Mouse (Mus musculus) intestine, embryonic 16.5 days (tissue): ENCODE results near the gene Spata31d1b. TPM values are rescaled to one million over a fixed set of nuclear protein-coding genes. Genes with fewer than 3 reads are reported as not detected.
"Not testable (repeated sequence)": the region's sequence is repeated elsewhere in the genome, so short reads cannot be mapped to it uniquely, and the experiment has no call there.

Experiments
- ATAC-seq: fragments of 200-750 bp; cut with Nextera tagmentation; 2 replicates; pipeline ENCODE4 v1.8.0; 2017; ENCODE audit warnings: moderate TSS enrichment, moderate library complexity
- H3K27ac ChIP-seq: fragments of 300-500 bp; sonication (generic); 2 replicates; pipeline ENCODE4 v1.5.1; 2014; ENCODE audit warnings: mild to moderate bottlenecking, low read length
- H3K27me3 ChIP-seq: fragments of 300-500 bp; sonication (generic); replicated peaks from 2 replicates; pipeline ENCODE4 v1.6.1; 2014; ENCODE audit warnings: low read length, control low read depth, mixed read lengths; ENCODE audit not compliant: control insufficient read depth, insufficient read depth
- H3K36me3 ChIP-seq: fragments of 300-500 bp; sonication (generic); 2 replicates; pipeline ENCODE4 v1.6.1; 2014; ENCODE audit warnings: low read length, control low read depth; ENCODE audit not compliant: control insufficient read depth, insufficient read depth
- H3K4me1 ChIP-seq: fragments of 300-500 bp; sonication (generic); 2 replicates; pipeline ENCODE4 v1.6.1; 2014; ENCODE audit warnings: low read length, control low read depth, mixed read lengths; ENCODE audit not compliant: control insufficient read depth, insufficient read depth
- H3K4me2 ChIP-seq: fragments of 300-500 bp; sonication (generic); 2 replicates; pipeline ENCODE4 v1.6.1; 2014; ENCODE audit warnings: low read depth, low read length, control low read depth
- H3K4me3 ChIP-seq: fragments of 300-500 bp; sonication (generic); 2 replicates; pipeline ENCODE4 v1.5.1; 2014; ENCODE audit warnings: mild to moderate bottlenecking, low read length
- H3K9ac ChIP-seq: fragments of 300-500 bp; sonication (generic); 2 replicates; pipeline ENCODE4 v1.6.1; 2014; ENCODE audit warnings: low read depth, low read length
- H3K9me3 ChIP-seq: fragments of 300-500 bp; sonication (generic); 2 replicates; pipeline ENCODE4 v1.6.1; 2016; ENCODE audit warnings: low read length, control low read depth; ENCODE audit not compliant: control insufficient read depth
- WGBS: fragments of 180-500 bp; shearing (Covaris S2); extraction: QIAGEN DNeasy Blood & Tissue Kit; methylation state at CpG from one replicate; pipeline ENCODE4 v1.1.7; 2014; 5-methylcytosine and 5-hydroxymethylcytosine counted together
- polyA plus RNA-seq: library from polyadenylated mRNA; unstranded; fragments of >200 nt; fragmentation: Nextera tagmentation; extraction: Ambion mirVana; gene quantifications from 2 replicates; pipeline ENCODE4 v1.2.1, GENCODE M21; 2015

Spata31d1b gene
- polyA plus RNA-seq: not detected in 2 replicates

DNA sequence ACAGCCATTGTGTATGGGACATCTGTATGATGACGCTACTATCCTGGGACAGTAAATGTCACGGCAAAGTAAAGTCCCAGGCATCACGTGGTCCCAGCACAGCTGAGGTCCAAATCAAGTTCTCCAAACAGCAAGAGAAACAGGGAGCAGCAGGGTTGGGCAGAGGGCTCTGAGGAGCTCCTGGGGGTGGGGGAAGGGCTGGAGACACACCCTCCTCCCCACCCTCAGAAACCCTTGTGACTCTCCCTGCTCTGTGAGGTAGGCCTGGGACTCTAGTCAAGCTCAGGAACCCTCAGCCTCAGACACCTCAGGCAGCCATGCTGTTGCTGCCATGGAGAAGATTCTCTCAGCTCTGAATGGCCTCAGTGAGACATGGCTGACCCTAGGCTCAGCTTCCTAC, at the start of gene Spata31d1b:
Gene Spata31d1b, plus strand, starts transcription at position 301 of the 400 bp plus-strand sequence.
- ATAC-seq, H3K4me2 ChIP-seq, H3K4me3 ChIP-seq: not testable (repeated sequence)

GRCm38 (mm10) chr13:59663939-59664712, 48.0 kb upstream of the Spata31d1b start:
- no peak overlapping the region for H3K4me3 ChIP-seq
- no peaks in the 10 kb centered on the region for H3K27me3 ChIP-seq
- WGBS: 86% methylated on average over 19 of the region's 19 CpGs
- no peak overlapping the region for H3K27ac ChIP-seq
- peaks cover 9% of the 10 kb centered on the region for H3K36me3 ChIP-seq
- H3K9ac ChIP-seq: no peak overlapping the region
- H3K4me2 ChIP-seq: no peak overlapping the region
- no peak for ATAC-seq
- peaks cover 16% of the 10 kb centered on the region for H3K4me1 ChIP-seq
- H3K9me3 ChIP-seq: no peaks in the 10 kb centered on the region

More for the DNA sequence above, at the start of gene Spata31d1b:
- H3K9me3 ChIP-seq, H3K27ac ChIP-seq, H3K27me3 ChIP-seq, H3K4me1 ChIP-seq, H3K9ac ChIP-seq, H3K36me3 ChIP-seq: not testable (repeated sequence)
- 65% methylated on average over 3 of the region's 3 CpGs for WGBS

DNA sequence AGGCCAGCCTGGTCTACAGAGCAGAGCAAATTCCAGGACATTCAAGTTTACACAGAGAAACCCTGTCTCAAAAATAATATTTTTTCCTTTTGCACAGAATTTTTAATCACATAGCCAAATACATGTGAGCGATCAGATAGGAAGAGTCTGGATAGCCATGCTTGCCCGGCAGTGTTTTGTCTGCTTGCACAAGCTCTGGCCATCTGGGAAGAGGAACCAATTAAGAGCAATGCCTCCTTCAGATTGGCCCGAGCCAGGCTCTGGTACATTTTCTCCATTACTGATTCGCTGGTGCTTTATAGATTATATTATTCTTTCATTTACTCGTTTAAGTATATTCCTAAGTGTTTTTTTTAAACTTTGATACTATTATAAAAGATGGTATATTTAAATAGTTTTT, 44.3 kb upstream of the Spata31d1b start:
- H3K36me3 ChIP-seq: peaks cover 3% of the 10 kb centered on the region; the same call in 1 of the 2 replicates
- H3K27me3 ChIP-seq: no peaks in the 10 kb centered on the region
- ATAC-seq: no peak
- no peak overlapping the region for H3K9ac ChIP-seq
- H3K9me3 ChIP-seq: no peaks in the 10 kb centered on the region
- no peak overlapping the region for H3K4me2 ChIP-seq
- H3K4me3 ChIP-seq: no peak overlapping the region
- WGBS: 75% methylated on average over 5 of the region's 5 CpGs
- peaks cover 15% of the 10 kb centered on the region for H3K4me1 ChIP-seq
- peak overlapping the region; percentile 55 for H3K27ac ChIP-seq

DNA sequence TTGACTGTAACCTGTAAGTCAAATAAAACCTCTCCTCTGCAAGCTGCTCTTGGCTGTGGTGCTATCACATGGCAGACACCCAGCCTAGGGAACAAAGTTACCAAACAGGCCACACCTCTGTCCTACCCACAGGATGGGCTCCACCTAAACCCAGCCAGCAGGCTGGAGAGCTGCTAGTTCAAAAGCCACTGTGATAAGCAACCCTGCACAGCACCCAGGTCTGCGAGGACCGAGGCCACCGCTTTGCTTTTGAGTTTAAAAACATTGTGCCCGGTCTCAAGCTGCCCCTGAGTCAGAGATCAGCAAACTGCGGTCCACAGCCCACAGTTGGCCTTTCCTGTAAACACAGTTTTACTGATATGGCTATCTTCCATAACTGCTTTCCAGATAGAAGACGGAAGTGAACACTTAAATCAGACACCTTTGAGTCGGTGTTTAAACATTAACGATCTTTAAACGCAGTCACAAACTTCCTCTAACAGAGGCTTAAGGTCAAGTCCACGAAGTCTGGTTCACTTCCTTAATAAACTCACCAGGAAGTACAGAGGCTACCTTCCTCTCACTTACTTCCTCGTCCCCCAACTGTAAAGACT, 43.5 kb upstream of the Spata31d1b start:
- WGBS: 27% methylated on average over 11 of the region's 11 CpGs
- Histone ChIP-seq H3K4me1 (peaks cover 18% of the 10 kb centered on the region), H3K9me3 (no peaks in the 10 kb centered on the region), H3K27me3 (no peaks in the 10 kb centered on the region), H3K9ac (no peak overlapping the region; the same call in 1 of the 2 replicates), H3K4me3 (peak overlapping the region; percentile 16; the same call in 1 of the 2 replicates), H3K36me3 (no peaks in the 10 kb centered on the region), H3K4me2 (peak overlapping the region; percentile 42), H3K27ac (peak overlapping the region; percentile 94)
- ATAC-seq: peak; percentile 95

GRCm38 (mm10) chr13:59669946-59670345, 42.1 kb upstream of the Spata31d1b start:
- Histone ChIP-seq H3K36me3 (no peaks in the 10 kb centered on the region), H3K9me3 (no peaks in the 10 kb centered on the region), H3K9ac (no peak overlapping the region), H3K27me3 (no peaks in the 10 kb centered on the region), H3K27ac (0 out of 2 replicates have a peak overlapping the region, but pooled peaks have one; percentile 94), H3K4me2 (no peak overlapping the region), H3K4me1 (peaks cover 25% of the 10 kb centered on the region), H3K4me3 (no peak overlapping the region)
- WGBS: 82% methylated on average over 10 of the region's 10 CpGs
- ATAC-seq: no peak

GRCm38 (mm10) chr13:59671521-59671920, 40.6 kb upstream of the Spata31d1b start:
- Histone ChIP-seq H3K9me3 (no peaks in the 10 kb centered on the region), H3K36me3 (no peaks in the 10 kb centered on the region), H3K27ac (no peak overlapping the region), H3K4me2 (no peak overlapping the region), H3K4me3 (no peak overlapping the region), H3K27me3 (no peaks in the 10 kb centered on the region), H3K4me1 (peaks cover 25% of the 10 kb centered on the region), H3K9ac (no peak overlapping the region)
- ATAC-seq: no peak
- WGBS: 64% methylated on average over 2 of the region's 2 CpGs

DNA sequence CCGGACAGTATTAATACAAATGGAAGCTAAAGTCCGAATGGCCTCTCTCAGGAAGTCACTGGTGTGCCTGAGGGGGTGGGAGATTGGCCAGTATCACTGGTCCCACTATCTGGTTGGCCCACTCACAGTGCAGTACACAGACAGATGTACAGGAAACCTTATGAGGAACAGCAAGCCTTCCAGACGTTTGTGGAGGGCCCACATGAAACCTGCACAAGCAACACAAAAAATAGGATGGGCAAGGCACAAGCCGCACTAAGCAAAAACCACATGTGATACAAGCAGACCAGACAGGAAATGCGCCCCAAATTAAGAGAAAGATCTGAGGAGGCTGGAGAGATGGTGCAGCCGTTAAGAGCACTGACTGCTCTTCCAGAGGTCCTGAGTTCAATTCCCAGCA, 39.8 kb upstream of the Spata31d1b start:
- Histone ChIP-seq H3K36me3 (no peaks in the 10 kb centered on the region), H3K27me3 (no peaks in the 10 kb centered on the region), H3K4me1 (peaks cover 24% of the 10 kb centered on the region), H3K9ac (no peak overlapping the region), H3K27ac (no peak overlapping the region), H3K9me3 (no peaks in the 10 kb centered on the region), H3K4me2 (no peak overlapping the region), H3K4me3 (no peak overlapping the region)
- ATAC-seq: no peak
- 58% methylated on average over 6 of the region's 6 CpGs for WGBS

DNA sequence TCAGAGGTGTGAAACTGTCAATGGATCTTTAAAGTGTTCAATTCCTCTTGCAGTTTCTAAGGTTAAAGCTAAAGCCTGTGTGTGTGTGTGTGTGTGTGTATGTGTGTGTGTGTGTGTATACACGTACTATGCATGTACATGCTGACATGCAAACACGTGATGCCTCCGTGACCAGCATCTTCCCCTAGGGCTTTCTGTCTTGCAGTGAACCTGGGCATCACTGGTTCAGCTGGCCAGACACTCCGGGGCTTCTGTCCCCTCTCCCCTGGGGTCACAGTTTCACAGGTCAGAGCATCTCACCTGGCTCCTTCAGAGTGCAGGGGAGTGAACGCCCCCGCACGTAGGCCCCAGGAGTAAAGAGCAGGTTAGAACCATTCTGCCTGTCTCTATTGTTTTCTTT, 38.5 kb upstream of the Spata31d1b start:
- WGBS: 54% methylated on average over 7 of the region's 7 CpGs
- peak overlapping the region; percentile 40 for H3K4me2 ChIP-seq
- H3K36me3 ChIP-seq: no peaks in the 10 kb centered on the region
- H3K27me3 ChIP-seq: no peaks in the 10 kb centered on the region
- peaks cover 14% of the 10 kb centered on the region for H3K4me1 ChIP-seq
- H3K9me3 ChIP-seq: no peaks in the 10 kb centered on the region
- 0 out of 2 replicates have a peak overlapping the region, but pooled peaks have one; percentile 24 for H3K4me3 ChIP-seq
- H3K9ac ChIP-seq: peak overlapping the region; percentile 53; the same call in 1 of the 2 replicates
- H3K27ac ChIP-seq: no peak overlapping the region
- no peak for ATAC-seq

DNA sequence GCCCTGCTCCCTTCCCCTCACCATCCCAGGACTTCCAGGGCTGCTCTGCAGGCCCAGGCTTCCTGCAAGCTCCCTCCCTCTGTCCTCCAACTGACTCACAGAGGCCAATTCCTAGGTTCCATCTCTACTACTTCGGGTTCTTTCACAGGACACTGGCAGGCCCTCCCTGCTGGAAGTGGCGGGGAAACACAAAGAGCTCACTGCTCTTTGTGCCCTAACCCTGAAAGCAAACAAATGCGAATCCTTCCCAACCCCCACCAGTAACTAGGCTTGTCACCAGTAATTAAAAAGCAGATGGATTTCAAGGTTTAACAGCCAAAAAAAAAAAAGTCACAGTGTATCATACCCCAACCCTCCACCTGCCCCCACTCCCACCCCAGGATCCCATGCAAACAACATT, 37.9 kb upstream of the Spata31d1b start:
- peaks cover 13% of the 10 kb centered on the region for H3K4me1 ChIP-seq
- no peaks in the 10 kb centered on the region for H3K36me3 ChIP-seq
- 14% methylated on average over 3 of the region's 3 CpGs for WGBS
- no peaks in the 10 kb centered on the region for H3K27me3 ChIP-seq
- H3K4me2 ChIP-seq: peak overlapping the region; percentile 78
- H3K9me3 ChIP-seq: no peaks in the 10 kb centered on the region
- peak overlapping the region; percentile 78 for H3K27ac ChIP-seq
- peak overlapping the region; percentile 84 for H3K4me3 ChIP-seq
- H3K9ac ChIP-seq: peak overlapping the region; percentile 84
- ATAC-seq: peak; percentile 25; the same call in 1 of the 2 replicates
